Mouse (Mus musculus) limb, embryonic 14.5 days (tissue): ENCODE measurements around the gene Krt12. TPM values are rescaled to one million over a fixed set of nuclear protein-coding genes. Genes with fewer than 3 reads are reported as not detected.

Experiments used
- ATAC-seq: fragments of 200-750 bp; cut with Nextera tagmentation; 2 replicates; pipeline ENCODE4 v1.8.0; 2017; ENCODE audit warnings: low read depth, moderate number of reproducible peaks, moderate TSS enrichment; ENCODE audit not compliant: low FRiP score
- DNase-seq: peaks from one replicate; pipeline ENCODE4 v3.0.0-alpha.2; 2015; ENCODE audit warnings: low spot score
- H3K27ac ChIP-seq: fragments of 300-500 bp; sonication (generic); replicated peaks from 2 replicates; pipeline ENCODE4 v1.5.1; 2014; ENCODE audit warnings: low read depth, mild to moderate bottlenecking, low read length, moderate library complexity, mixed read lengths
- H3K27me3 ChIP-seq: fragments of 300-500 bp; sonication (generic); 2 replicates; pipeline ENCODE4 v1.6.1; 2014; ENCODE audit warnings: low read length, mixed read lengths; ENCODE audit not compliant: control insufficient read depth, insufficient read depth
- H3K36me3 ChIP-seq: fragments of 300-500 bp; sonication (generic); 2 replicates; pipeline ENCODE4 v1.6.1; 2014; ENCODE audit warnings: mild to moderate bottlenecking, low read length, moderate library complexity, mixed read lengths; ENCODE audit not compliant: control insufficient read depth, insufficient read depth
- H3K4me1 ChIP-seq: fragments of 300-500 bp; sonication (generic); 2 replicates; pipeline ENCODE4 v1.6.1; 2014; ENCODE audit warnings: antibody characterized with exemption, low read length, mixed read lengths; ENCODE audit not compliant: control insufficient read depth, insufficient read depth
- H3K4me2 ChIP-seq: fragments of 300-500 bp; sonication (generic); replicated peaks from 2 replicates; pipeline ENCODE4 v1.6.1; 2014; ENCODE audit warnings: low read depth, mild to moderate bottlenecking, low read length, moderate library complexity; ENCODE audit not compliant: severe bottlenecking
- H3K4me3 ChIP-seq: fragments of 300-500 bp; sonication (generic); replicated peaks from 2 replicates; pipeline ENCODE4 v1.5.1; 2014; ENCODE audit warnings: low read length
- H3K9ac ChIP-seq: fragments of 300-500 bp; sonication (generic); 2 replicates; pipeline ENCODE4 v1.6.1; 2014; ENCODE audit warnings: mild to moderate bottlenecking, low read depth, low read length, moderate library complexity; ENCODE audit not compliant: severe bottlenecking
- H3K9me3 ChIP-seq: fragments of 300-500 bp; sonication (generic); 2 replicates; pipeline ENCODE4 v1.6.1; 2016; ENCODE audit warnings: low read length; ENCODE audit not compliant: control insufficient read depth
- POLR2A ChIP-seq: fragments of 200-500 bp; IDR thresholded peaks from 2 replicates; pipeline ENCODE4 v1.8.0; 2012; ENCODE audit warnings: inconsistent platforms, mild to moderate bottlenecking, moderate library complexity, borderline replicate concordance; ENCODE audit not compliant: insufficient read depth, insufficient read length; ENCODE audit errors: extremely low read depth
- WGBS: fragments of 180-500 bp; shearing (Covaris S2); extraction: QIAGEN DNeasy Blood & Tissue Kit; methylation state at CpG from one replicate; pipeline ENCODE4 v1.1.7; 2014; 5-methylcytosine and 5-hydroxymethylcytosine counted together
- polyA plus RNA-seq, 2 experiments: library from polyadenylated mRNA; depleted of rRNA in 1 of 2; stranded (reverse) in 1 of 2; unstranded in 1 of 2; fragments of >200 nt; fragmentation: Nextera tagmentation in 1 of 2; extraction: Ambion mirVana in 1 of 2; gene quantifications; 2 replicates each; pipeline versions ENCODE4 v1.2.1 to v1.2.3; 2012 to 2014

The Krt12 gene
- polyA plus RNA-seq (2012; rRNA removed) (0.03 TPM in 1 of 2 replicates, not detected in the other), polyA plus RNA-seq (2014; fragmentation: Nextera tagmentation; extraction: Ambion mirVana) (0.11 TPM in 1 of 2 replicates, not detected in the other)

DNA sequence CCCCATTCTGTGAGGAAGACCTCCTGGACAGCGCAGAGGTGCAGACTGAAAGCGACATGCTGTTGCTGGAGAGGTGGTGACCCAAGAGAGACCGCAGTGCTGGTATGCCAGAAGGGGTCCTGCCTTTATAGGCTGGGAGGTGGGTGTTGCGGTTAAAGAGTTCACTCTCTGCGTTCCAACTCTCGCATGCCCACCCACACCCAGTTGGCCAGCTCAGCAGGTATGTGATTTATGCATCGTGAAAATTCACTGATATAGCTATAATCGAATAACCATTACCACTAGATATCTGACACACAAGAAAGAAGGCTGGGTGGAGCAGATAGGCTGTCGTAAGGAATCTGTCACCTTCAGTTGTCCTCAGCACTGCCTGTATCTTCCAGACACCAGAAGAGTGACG lies at the start of gene Krt12:
Gene Krt12 (minus strand): TSS at position 101 of the 400 bp plus-strand sequence.
- Histone ChIP-seq H3K4me1 (no peaks in the 10 kb centered on the region), H3K36me3 (no peaks in the 10 kb centered on the region), H3K4me3 (no peak within 1 kb of the TSS), H3K9ac (no peak within 1 kb of the TSS), H3K27me3 (no peaks in the 10 kb centered on the region), H3K27ac (no peak within 1 kb of the TSS), H3K4me2 (no peak within 1 kb of the TSS), H3K9me3 (no peaks in the 10 kb centered on the region)
- WGBS = 85% methylated on average over 10 of the region's 10 CpGs
- DNase-seq = no peak
- TF ChIP-seq POLR2A = no peak
- ATAC-seq = no peak

DNA sequence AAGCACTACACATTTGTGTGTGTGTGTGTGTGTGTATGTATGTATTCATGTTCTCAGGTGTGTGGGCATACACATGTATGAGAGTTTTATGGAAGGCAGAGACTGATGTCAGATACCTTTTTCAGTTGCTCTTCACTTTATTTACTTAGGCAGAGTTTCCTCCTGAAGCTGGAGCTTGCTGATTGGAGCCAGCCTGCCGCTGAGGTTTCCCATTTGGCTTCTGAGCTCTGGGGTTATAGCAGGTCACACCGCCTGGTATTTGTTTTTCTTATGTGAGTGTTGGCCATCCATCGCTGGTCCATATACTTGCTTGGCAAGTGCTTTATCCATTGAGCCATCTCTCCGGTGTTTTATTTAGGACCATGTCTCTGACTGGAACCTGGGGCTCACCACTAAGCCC lies 47.2 kb upstream of the Krt12 start:
- TF ChIP-seq POLR2A = no peak
- H3K9me3 ChIP-seq = no peaks in the 10 kb centered on the region
- ATAC-seq = no peak
- 81% methylated on average over 4 of the region's 4 CpGs for WGBS
- no peaks in the 10 kb centered on the region for H3K4me1 ChIP-seq
- no peaks in the 10 kb centered on the region for H3K27me3 ChIP-seq
- no peak overlapping the region for H3K4me2 ChIP-seq
- DNase-seq = no peak
- H3K27ac ChIP-seq = no peak overlapping the region
- no peak overlapping the region for H3K4me3 ChIP-seq
- H3K36me3 ChIP-seq = no peaks in the 10 kb centered on the region
- H3K9ac ChIP-seq = no peak overlapping the region

DNA sequence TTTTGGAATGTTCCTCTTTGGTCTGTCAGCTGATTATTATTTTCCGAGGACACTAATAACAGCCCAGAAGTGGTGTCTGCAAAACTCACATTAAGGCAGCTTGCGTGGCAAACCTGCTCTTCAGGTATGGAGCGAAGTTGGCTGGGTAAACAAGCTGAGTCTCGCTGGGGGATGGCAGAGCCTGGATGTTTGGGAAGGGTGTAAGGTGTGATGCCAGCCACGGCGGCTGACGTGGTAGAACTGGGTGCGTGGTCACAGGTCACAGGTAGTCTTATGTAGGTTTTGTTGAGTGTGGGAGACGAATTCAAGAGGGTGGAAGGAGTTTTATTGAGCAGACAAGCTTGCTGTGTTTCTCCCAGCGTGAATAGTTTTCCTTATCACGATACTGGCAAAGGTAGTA lies 46.5 kb upstream of the Krt12 start:
- ATAC-seq (no peak), DNase-seq (no peak)
- no peak for TF ChIP-seq POLR2A

DNA sequence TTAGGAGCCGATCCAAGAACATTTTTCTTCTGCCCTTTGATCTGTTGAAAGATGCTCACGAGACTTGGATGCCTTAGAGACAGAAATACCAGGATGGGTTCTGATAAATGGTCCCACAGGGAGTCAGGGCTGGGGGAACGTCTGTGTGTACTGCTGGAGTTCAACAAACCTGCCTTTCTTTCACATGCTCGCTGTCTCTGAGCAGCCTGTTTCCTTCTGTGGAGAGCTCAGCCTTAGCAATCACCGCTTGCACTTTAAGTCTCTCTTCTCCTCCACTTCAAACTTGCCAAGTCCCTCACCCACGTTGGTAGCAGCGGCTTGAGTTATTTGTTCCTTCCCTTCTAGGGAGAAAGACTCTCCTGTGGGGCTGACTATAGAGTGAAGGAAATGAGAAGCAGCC lies 44.3 kb upstream of the Krt12 start:
- H3K36me3 ChIP-seq = no peaks in the 10 kb centered on the region
- no peak overlapping the region for H3K4me3 ChIP-seq

More for the DNA sequence above, 46.5 kb upstream of the Krt12 start:
- 80% methylated on average over 11 of the region's 11 CpGs for WGBS
- Histone ChIP-seq H3K9me3 (no peaks in the 10 kb centered on the region), H3K27ac (no peak overlapping the region), H3K36me3 (no peaks in the 10 kb centered on the region), H3K4me2 (no peak overlapping the region), H3K9ac (no peak overlapping the region), H3K4me3 (no peak overlapping the region), H3K4me1 (no peaks in the 10 kb centered on the region), H3K27me3 (no peaks in the 10 kb centered on the region)

DNA sequence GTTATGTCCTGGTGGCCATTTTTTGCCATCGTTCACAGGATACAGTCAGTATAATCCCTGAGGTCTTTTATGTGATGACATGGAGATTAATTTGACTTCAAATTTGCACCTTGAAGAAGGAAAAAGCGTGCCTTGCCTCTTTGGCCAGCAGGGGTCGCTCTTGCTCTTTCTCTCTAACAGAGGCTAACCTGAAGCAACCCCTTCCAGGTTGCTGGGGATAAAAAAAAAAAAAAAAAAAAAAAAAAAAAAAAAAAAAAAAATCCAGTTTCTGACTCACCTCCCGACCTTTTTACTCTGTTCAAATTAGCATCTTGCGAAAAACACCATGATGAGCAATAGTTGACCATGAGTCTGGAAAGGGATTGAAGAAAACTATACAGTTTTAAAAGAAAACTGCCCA lies 42.8 kb upstream of the Krt12 start:
- ATAC-seq (no peak), DNase-seq (peak; percentile 84)
- TF ChIP-seq POLR2A = no peak
- WGBS = 3% methylated on average over 5 of the region's 5 CpGs
- Histone ChIP-seq H3K9me3 (no peaks in the 10 kb centered on the region), H3K27me3 (no peaks in the 10 kb centered on the region), H3K36me3 (no peaks in the 10 kb centered on the region), H3K27ac (no peak overlapping the region), H3K4me2 (no peak overlapping the region), H3K4me1 (no peaks in the 10 kb centered on the region), H3K4me3 (no peak overlapping the region), H3K9ac (no peak overlapping the region)

More for the DNA sequence above, 44.3 kb upstream of the Krt12 start:
- Histone ChIP-seq H3K4me1 (no peaks in the 10 kb centered on the region), H3K4me2 (no peak overlapping the region), H3K9ac (no peak overlapping the region), H3K27me3 (no peaks in the 10 kb centered on the region), H3K9me3 (no peaks in the 10 kb centered on the region), H3K27ac (no peak overlapping the region)
- DNase-seq (no peak), ATAC-seq (no peak)
- TF ChIP-seq POLR2A = no peak
- 19% methylated on average over 7 of the region's 7 CpGs for WGBS

DNA sequence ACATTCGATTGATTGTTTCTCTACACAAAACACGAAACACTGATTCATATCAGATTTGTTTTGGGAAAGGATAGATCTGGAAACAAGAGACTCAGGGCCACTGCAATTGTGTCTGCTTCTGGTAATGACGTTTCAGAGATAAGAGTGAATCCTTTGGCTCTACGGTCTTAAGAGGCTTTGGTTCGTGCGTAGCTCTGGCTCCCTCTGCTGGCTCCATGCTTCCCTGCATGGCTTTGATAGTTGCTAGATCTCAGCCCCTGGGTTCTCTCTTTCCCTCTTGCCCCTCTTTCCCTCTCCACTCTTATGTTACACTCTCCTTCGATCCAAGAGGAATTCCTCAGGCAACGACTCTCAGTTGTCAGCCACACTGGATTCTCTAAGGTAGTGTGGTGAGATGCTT lies 41.1 kb upstream of the Krt12 start:
- peak; percentile 77 for DNase-seq
- no peak for ATAC-seq
- H3K27ac ChIP-seq = no peak overlapping the region
- no peak overlapping the region for H3K4me2 ChIP-seq
- no peaks in the 10 kb centered on the region for H3K27me3 ChIP-seq
- H3K36me3 ChIP-seq = no peaks in the 10 kb centered on the region
- H3K9ac ChIP-seq = no peak overlapping the region
- no peak for TF ChIP-seq POLR2A
- H3K9me3 ChIP-seq = no peaks in the 10 kb centered on the region
- 12% methylated on average over 8 of the region's 8 CpGs for WGBS
- H3K4me1 ChIP-seq = no peaks in the 10 kb centered on the region
- no peak overlapping the region for H3K4me3 ChIP-seq
